Mouse (Mus musculus) cerebellum, adult 18-20 months (tissue): Measurements from ENCODE around the gene Mlph.

Experiments
- DNase-seq, 2 experiments: peaks; one replicate each; pipeline ENCODE4 v3.0.0; 2021

Gene Mlph

GRCm38 (mm10) chr1:90914948-90915569, at the start of gene Mlph:
TSS of gene Mlph (plus strand) at chr1:90915085.
- no peak for DNase-seq

- no peak for DNase-seq
Measured at GRCm38 (mm10) chr1:90866734-90867133, 48.2 kb upstream of the Mlph start.

- no peak for DNase-seq
Measured at GRCm38 (mm10) chr1:90870581-90870980, 44.3 kb upstream of the Mlph start.

GRCm38 (mm10) chr1:90875371-90875770, 39.5 kb upstream of the Mlph start:
- no peak for DNase-seq

- no peak for DNase-seq
Measured at GRCm38 (mm10) chr1:90875961-90876360, 38.9 kb upstream of the Mlph start.

- no peak for DNase-seq
Measured at GRCm38 (mm10) chr1:90876486-90877270, 38.2 kb upstream of the Mlph start.

GRCm38 (mm10) chr1:90885771-90886460, 29.0 kb upstream of the Mlph start:
- no peak for DNase-seq

GRCm38 (mm10) chr1:90894521-90894920, 20.4 kb upstream of the Mlph start:
- no peak for DNase-seq

GRCm38 (mm10) chr1:90895004-90895403, 19.9 kb upstream of the Mlph start:
- DNase-seq: no peak

- DNase-seq: no peak
Measured at GRCm38 (mm10) chr1:90896281-90896680, 18.6 kb upstream of the Mlph start.

GRCm38 (mm10) chr1:90896741-90897361, 18.0 kb upstream of the Mlph start:
- peak; percentile 75 to 78 for DNase-seq

GRCm38 (mm10) chr1:90898012-90898411, 16.9 kb upstream of the Mlph start:
- DNase-seq: no peak

- DNase-seq: no peak
Measured at GRCm38 (mm10) chr1:90899816-90900215, 15.1 kb upstream of the Mlph start.

- DNase-seq: no peak
Measured at GRCm38 (mm10) chr1:90900406-90900805, 14.5 kb upstream of the Mlph start.

- no peak for DNase-seq
Measured at GRCm38 (mm10) chr1:90901246-90901645, 13.6 kb upstream of the Mlph start.

- DNase-seq: no peak
Measured at GRCm38 (mm10) chr1:90901681-90902208, 13.1 kb upstream of the Mlph start.

GRCm38 (mm10) chr1:90902751-90903150, 12.1 kb upstream of the Mlph start:
- DNase-seq: no peak

- no peak for DNase-seq
Measured at GRCm38 (mm10) chr1:90903211-90903945, 11.5 kb upstream of the Mlph start.

- no peak for DNase-seq
Measured at GRCm38 (mm10) chr1:90903971-90904458, 10.9 kb upstream of the Mlph start.

- DNase-seq: no peak
Measured at GRCm38 (mm10) chr1:90904729-90905404, 10.0 kb upstream of the Mlph start.

GRCm38 (mm10) chr1:90906357-90906756, 8.5 kb upstream of the Mlph start:
- peak; percentile 45 to 49 for DNase-seq

- no peak for DNase-seq
Measured at GRCm38 (mm10) chr1:90909161-90909560, 5.7 kb upstream of the Mlph start.
